Mouse (Mus musculus) intestine, postnatal 0 days (tissue): ENCODE data around the gene Otx1. TPM values are rescaled to one million over a fixed set of nuclear protein-coding genes. Genes with fewer than 3 reads are reported as not detected.

Experiments
- ATAC-seq: fragments of 200-750 bp; cut with Nextera tagmentation; 2 replicates; pipeline ENCODE4 v1.8.0; 2017; ENCODE audit warnings: mild to moderate bottlenecking, moderate TSS enrichment, moderate library complexity
- H3K27ac ChIP-seq: fragments of 300-500 bp; sonication (generic); 2 replicates; pipeline ENCODE4 v1.5.1; 2014; ENCODE audit warnings: mild to moderate bottlenecking, low read depth, low read length, moderate library complexity
- H3K27me3 ChIP-seq: fragments of 300-500 bp; sonication (generic); replicated peaks from 2 replicates; pipeline ENCODE4 v1.6.1; 2014; ENCODE audit warnings: low read length, mixed read lengths; ENCODE audit not compliant: control insufficient read depth, insufficient read depth
- H3K36me3 ChIP-seq: fragments of 300-500 bp; sonication (generic); 2 replicates; pipeline ENCODE4 v1.6.1; 2014; ENCODE audit warnings: mild to moderate bottlenecking, moderate library complexity; ENCODE audit not compliant: control insufficient read depth, insufficient read depth
- H3K4me1 ChIP-seq: fragments of 300-500 bp; sonication (generic); replicated peaks from 2 replicates; pipeline ENCODE4 v1.6.1; 2014; ENCODE audit warnings: antibody characterized with exemption, low read length, mixed read lengths; ENCODE audit not compliant: control insufficient read depth, insufficient read depth
- H3K4me2 ChIP-seq: fragments of 300-500 bp; sonication (generic); replicated peaks from 2 replicates; pipeline ENCODE4 v1.6.1; 2014; ENCODE audit warnings: low read depth, mild to moderate bottlenecking, moderate library complexity
- H3K4me3 ChIP-seq: fragments of 300-500 bp; sonication (generic); 2 replicates; pipeline ENCODE4 v1.5.1; 2014; ENCODE audit warnings: low read depth, low read length
- H3K9ac ChIP-seq: fragments of 300-500 bp; sonication (generic); 2 replicates; pipeline ENCODE4 v1.6.1; 2014; ENCODE audit warnings: mild to moderate bottlenecking, low read depth, low read length
- H3K9me3 ChIP-seq: fragments of 300-500 bp; sonication (generic); 2 replicates; pipeline ENCODE4 v1.6.1; 2016; ENCODE audit warnings: mixed run types; ENCODE audit not compliant: control insufficient read depth
- CTCF ChIP-seq: sonication (generic); IDR thresholded peaks from 2 replicates; pipeline ENCODE4 v1.5.1; 2016; ENCODE audit warnings: low read depth, mild to moderate bottlenecking, control low read depth, antibody characterized with exemption, moderate library complexity
- WGBS: fragments of 180-500 bp; shearing (Covaris S2); extraction: QIAGEN DNeasy Blood & Tissue Kit; methylation state at CpG from one replicate; pipeline ENCODE4 v1.1.7; 2014; 5-methylcytosine and 5-hydroxymethylcytosine counted together
- polyA plus RNA-seq: library from polyadenylated mRNA; unstranded; fragments of >200 nt; fragmentation: Nextera tagmentation; extraction: Ambion mirVana; gene quantifications from 2 replicates; pipeline ENCODE4 v1.2.1, GENCODE M21; 2015

Gene Otx1
- polyA plus RNA-seq, 1 experiment from 2014 or later: not detected

DNA sequence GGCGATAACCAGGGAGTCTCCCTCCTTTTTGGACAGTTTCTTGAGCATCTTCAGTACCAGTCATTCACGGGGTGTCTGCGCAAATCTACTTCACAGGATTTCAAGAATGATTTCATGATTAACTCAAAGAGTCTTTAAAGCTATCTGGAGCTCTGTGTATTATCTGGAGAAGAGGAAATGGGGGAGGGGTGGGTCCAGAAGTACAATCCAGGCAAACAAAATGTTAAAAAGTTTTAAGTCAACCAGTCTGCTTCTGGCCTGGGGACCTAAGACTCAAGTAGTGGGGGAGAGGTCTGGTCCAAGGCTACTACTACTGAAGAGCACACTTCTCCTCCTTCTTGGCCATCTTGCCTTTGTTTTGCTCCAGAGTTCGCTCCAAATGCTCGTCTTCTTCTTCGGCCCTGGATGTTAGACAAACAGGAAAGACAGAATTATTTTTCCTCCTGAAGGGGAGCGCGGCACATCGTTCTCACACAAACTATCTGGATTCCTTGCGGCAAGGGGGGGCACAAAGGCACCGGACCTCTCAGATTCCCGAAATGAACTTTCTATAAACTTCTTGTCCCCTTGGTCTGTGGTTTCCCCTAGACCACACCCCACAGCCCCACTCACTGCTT is 3.9 kb upstream of the Otx1 start:
- no peaks in the 10 kb centered on the region for H3K9me3 ChIP-seq
- ATAC-seq: no peak
- 75% methylated on average over 12 of the region's 12 CpGs for WGBS
- no peak for TF ChIP-seq CTCF
- no peak overlapping the region for H3K9ac ChIP-seq
- H3K4me1 ChIP-seq: no peaks in the 10 kb centered on the region; the same call in 1 of the 2 replicates
- no peak overlapping the region for H3K4me3 ChIP-seq
- peaks cover 69% of the 10 kb centered on the region for H3K27me3 ChIP-seq
- H3K4me2 ChIP-seq: no peak overlapping the region
- no peaks in the 10 kb centered on the region for H3K36me3 ChIP-seq
- H3K27ac ChIP-seq: no peak overlapping the region

DNA sequence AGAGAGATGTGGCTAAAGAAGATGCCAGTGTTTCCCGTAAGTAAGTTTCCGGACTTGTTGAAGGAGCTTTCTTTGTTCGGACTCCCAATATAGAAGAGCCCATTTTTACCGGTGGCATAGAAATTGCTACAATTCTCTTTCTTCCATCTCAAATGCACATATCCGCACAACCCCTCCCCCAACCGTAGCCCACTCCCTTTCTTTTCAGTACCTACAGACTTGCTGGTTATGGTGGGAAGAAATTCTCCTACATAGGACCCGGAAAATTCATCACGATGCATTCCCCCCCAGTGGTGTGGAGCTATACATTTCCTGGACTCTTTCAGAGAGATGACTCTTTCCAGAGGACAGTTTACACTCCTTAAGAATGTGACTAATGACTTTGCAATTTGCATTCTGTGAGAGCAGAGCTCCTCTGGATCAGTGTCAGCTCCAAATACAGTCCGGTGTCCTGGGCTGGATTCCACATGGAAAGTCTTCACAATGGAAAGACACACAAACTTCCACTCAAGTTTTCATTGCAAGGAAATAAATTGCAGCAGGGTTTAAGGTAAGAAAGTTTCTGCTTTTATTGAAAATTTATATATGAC is 2.7 kb upstream of the Otx1 start:
- WGBS: 53% methylated on average over 9 of the region's 9 CpGs
- peaks cover 81% of the 10 kb centered on the region for H3K27me3 ChIP-seq
- no peak overlapping the region for H3K27ac ChIP-seq
- TF ChIP-seq CTCF: no peak
- H3K4me2 ChIP-seq: no peak overlapping the region
- H3K9me3 ChIP-seq: no peaks in the 10 kb centered on the region
- H3K36me3 ChIP-seq: no peaks in the 10 kb centered on the region
- H3K4me3 ChIP-seq: no peak overlapping the region
- H3K9ac ChIP-seq: no peak overlapping the region
- no peak for ATAC-seq
- no peaks in the 10 kb centered on the region; the same call in 1 of the 2 replicates for H3K4me1 ChIP-seq

DNA sequence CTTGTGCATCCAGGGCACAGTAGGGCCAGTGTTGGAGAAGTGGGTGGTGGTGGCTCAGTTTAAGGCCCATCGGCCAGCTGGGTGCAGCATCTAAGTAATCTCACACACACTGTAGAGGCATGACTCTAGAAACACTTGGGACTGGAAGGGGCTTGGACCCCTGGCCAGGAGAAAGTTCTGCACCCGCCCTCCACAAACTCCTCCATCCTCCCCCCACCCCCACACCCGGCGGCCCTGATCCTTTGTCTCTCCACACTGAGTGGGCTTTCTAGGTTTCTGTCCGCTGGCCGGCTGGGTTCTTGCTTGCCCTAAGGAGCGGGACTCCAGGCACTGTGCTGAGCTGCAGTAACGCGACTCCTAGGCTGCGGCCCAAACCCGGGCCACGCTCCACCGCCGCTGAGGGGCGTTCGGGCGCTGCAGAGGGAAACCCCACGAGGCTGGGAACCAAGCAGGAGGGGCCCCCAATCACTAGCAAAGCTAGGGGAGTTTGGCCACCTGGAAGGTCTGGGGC is 1.7 kb upstream of the Otx1 start:
- no peak overlapping the region for H3K4me2 ChIP-seq

DNA sequence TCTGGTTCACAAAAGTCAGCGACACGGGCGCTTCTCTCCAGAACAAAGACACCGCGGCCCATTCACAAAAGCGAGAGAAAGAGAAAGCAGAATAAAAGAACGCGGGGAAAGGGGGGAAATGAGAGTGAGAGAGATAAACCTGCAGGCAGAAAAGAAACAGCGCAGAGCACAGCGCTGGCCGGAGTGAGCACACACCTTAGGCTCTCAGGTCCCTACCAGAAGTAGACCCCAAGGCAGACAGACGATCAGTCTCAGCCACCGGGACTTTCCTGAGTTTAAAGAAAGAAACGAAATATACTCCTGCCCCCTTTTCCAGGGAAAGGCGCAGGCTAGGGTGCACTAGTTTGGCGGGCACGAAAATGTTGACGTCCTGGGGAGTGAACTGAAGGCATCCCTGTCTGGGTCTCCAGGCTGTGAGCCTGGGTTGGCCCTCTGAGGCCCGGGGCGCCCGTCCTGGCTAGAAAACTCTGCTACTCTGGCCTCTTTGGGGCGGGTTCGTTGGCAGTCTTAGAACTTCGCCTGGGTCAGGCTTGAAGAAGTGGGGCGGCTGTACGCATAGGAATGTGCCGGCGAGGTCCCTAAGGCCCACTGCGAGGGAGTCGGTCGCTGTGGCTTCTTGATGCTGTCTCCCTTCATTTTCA is 764 bp upstream of the Otx1 start:
- TF ChIP-seq CTCF: no peak
- Histone ChIP-seq H3K9me3 (no peaks in the 10 kb centered on the region), H3K27me3 (peaks cover 97% of the 10 kb centered on the region), H3K27ac (no peak overlapping the region), H3K4me1 (no peaks in the 10 kb centered on the region; the same call in 1 of the 2 replicates), H3K4me2 (peak overlapping the region; percentile 35), H3K9ac (no peak overlapping the region), H3K4me3 (peak overlapping the region; percentile 22), H3K36me3 (no peaks in the 10 kb centered on the region)
- no peak for ATAC-seq
- WGBS: 2% methylated on average over 31 of the region's 31 CpGs

More for the DNA sequence above, 1.7 kb upstream of the Otx1 start:
- H3K4me3 ChIP-seq: no peak overlapping the region
- ATAC-seq: no peak
- no peak overlapping the region for H3K9ac ChIP-seq
- peaks cover 91% of the 10 kb centered on the region for H3K27me3 ChIP-seq
- TF ChIP-seq CTCF: no peak
- WGBS: 13% methylated on average over 18 of the region's 18 CpGs
- H3K9me3 ChIP-seq: no peaks in the 10 kb centered on the region
- no peaks in the 10 kb centered on the region for H3K36me3 ChIP-seq
- no peak overlapping the region for H3K27ac ChIP-seq
- H3K4me1 ChIP-seq: no peaks in the 10 kb centered on the region; the same call in 1 of the 2 replicates

DNA sequence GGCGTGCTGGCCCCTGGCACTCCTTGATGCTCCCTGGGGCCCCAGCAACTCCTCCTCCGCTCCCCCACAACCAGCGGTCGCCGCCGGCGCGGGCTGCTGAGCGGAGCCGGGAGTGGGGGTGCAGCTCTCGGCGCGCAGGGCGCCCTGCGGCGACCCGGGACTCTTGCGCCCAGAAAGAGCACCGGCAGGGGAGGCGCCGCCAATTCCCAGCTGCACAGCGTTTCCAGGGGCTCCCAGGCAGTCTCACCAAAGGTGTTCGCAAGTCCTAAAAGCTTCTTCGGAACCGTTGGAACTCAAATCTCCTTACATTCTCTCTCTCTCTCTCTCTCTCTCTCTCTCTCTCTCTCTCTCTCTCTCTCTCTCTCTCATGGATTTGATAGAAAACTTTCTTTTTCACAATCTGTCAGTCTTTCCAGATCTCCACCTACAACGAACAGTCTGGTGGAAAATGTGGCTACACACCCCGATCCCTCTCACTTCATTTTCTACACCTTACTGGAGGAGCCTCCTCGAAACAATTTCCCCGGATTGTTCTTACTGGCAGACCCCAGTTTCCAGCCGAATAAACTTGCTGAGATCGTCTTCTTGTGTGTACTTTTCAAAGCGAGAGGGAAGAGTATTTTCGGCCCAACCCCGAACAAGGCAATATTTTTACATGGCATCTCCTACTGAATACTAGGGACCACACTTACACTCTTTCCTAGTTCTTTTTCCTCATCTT is 475 bp downstream of the Otx1 start:
- H3K4me2 ChIP-seq: peak overlapping the region; percentile 87
- under 1% methylated on average over 34 of the region's 34 CpGs for WGBS
- TF ChIP-seq CTCF: no peak
- peaks cover 97% of the 10 kb centered on the region for H3K27me3 ChIP-seq
- H3K27ac ChIP-seq: no peak overlapping the region
- peak overlapping the region; percentile 51 for H3K4me3 ChIP-seq
- H3K9me3 ChIP-seq: no peaks in the 10 kb centered on the region
- ATAC-seq: no peak
- H3K36me3 ChIP-seq: no peaks in the 10 kb centered on the region
- H3K9ac ChIP-seq: no peak overlapping the region
- no peaks in the 10 kb centered on the region; the same call in 1 of the 2 replicates for H3K4me1 ChIP-seq
